Mouse (Mus musculus) adrenal gland (tissue): Measurements from ENCODE around the gene Ptpn1.

Source experiments
- intact Hi-C: fragments of 180-260 bp; cut with DNase I; formaldehyde crosslinking; loops from one replicate; pipeline ENCODE4 v1.15.1; 2025

Gene Ptpn1

GRCm38 (mm10) chr2:167968504-167968903 lies 36.6 kb downstream of the Ptpn1 start:
- intact Hi-C loops, result no loop called here

- intact Hi-C loops, result no loop called here
These were observed 38.1 kb downstream of the Ptpn1 start for GRCm38 (mm10) chr2:167969851-167970541.

- intact Hi-C loops, result no loop called here
These were observed 40.3 kb downstream of the Ptpn1 start for GRCm38 (mm10) chr2:167972146-167972545.

GRCm38 (mm10) chr2:167972809-167973208 lies 41.0 kb downstream of the Ptpn1 start:
- intact Hi-C loops, result no loop called here

- intact Hi-C loops, result no loop called here
These were observed 43.9 kb downstream of the Ptpn1 start for GRCm38 (mm10) chr2:167975746-167976145.

GRCm38 (mm10) chr2:167978271-167978670 lies 46.4 kb downstream of the Ptpn1 start:
- intact Hi-C loops, result no loop called here

GRCm38 (mm10) chr2:167980391-167980790 lies 48.5 kb downstream of the Ptpn1 start:
- intact Hi-C loops, result no loop called here

GRCm38 (mm10) chr2:167982646-167983045 lies 50.8 kb downstream of the Ptpn1 start:
- intact Hi-C loops, result no loop called here

GRCm38 (mm10) chr2:167984371-167984770 lies 52.5 kb downstream of the Ptpn1 start:
- intact Hi-C loops, result no loop called here

- intact Hi-C loops, result no loop called here
These were observed 53.1 kb downstream of the Ptpn1 start for GRCm38 (mm10) chr2:167984946-167985345.

- intact Hi-C loops, result no loop called here
These were observed 54.9 kb downstream of the Ptpn1 start for GRCm38 (mm10) chr2:167986762-167987161.

- intact Hi-C loops, result no loop called here
These were observed 55.8 kb downstream of the Ptpn1 start for GRCm38 (mm10) chr2:167987640-167988039.

GRCm38 (mm10) chr2:167989310-167989709 lies 57.5 kb downstream of the Ptpn1 start:
- intact Hi-C loops, result no loop called here

- intact Hi-C loops, result no loop called here
These were observed 61.4 kb downstream of the Ptpn1 start for GRCm38 (mm10) chr2:167993260-167993659.

- intact Hi-C loops, result no loop called here
These were observed 64.2 kb downstream of the Ptpn1 start for GRCm38 (mm10) chr2:167995870-167996635.

- intact Hi-C loops, result no loop called here
These were observed 64.9 kb downstream of the Ptpn1 start for GRCm38 (mm10) chr2:167996672-167997215.

GRCm38 (mm10) chr2:167997562-167997961 lies 65.7 kb downstream of the Ptpn1 start:
- intact Hi-C loops, result no loop called here

- intact Hi-C loops, result no loop called here
These were observed 67.4 kb downstream of the Ptpn1 start for GRCm38 (mm10) chr2:167999145-167999743.

GRCm38 (mm10) chr2:168002188-168002587 lies 70.3 kb downstream of the Ptpn1 start:
- intact Hi-C loops, result no loop called here

- intact Hi-C loops, result no loop called here
These were observed 71.0 kb downstream of the Ptpn1 start for GRCm38 (mm10) chr2:168002884-168003283.

GRCm38 (mm10) chr2:168003431-168003830 lies 71.6 kb downstream of the Ptpn1 start:
- intact Hi-C loops, result no loop called here

GRCm38 (mm10) chr2:168004369-168004768 lies 72.5 kb downstream of the Ptpn1 start:
- intact Hi-C loops, result no loop called here
